In the genomic region with DNA sequence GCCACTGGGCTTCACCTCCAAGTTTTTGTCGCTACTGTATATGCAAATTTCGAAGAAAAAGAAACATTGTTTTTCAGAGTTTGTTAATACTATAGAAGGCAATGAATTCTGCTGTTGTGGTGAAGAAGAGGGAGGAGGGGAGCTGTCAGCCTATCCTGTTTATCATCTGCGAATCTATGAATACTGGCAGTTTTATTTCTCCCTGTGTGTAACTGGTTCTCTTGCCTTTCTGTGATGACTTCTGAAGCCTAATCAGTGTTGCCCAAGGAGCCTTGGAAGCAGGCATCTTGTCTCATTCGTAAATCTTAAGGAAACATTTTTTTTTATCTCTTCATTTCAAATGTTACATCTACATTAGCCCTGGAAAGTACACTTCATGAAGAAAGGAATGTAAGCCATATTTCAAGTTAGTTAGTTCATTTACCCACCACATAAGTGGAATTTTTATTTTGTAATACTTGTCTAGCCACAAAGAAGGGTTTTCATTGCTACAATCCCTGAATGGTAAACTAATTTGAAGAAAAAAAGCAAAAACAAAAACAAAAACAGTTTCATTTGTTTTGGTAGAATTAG, we compare ENCODE assay signal across 34 mouse cellular contexts.
"Had no signal": no experiment of that assay in that cellular context is flagged by ENCODE, and none has a peak within 500 bp of the region (broad histone marks: within the 10 kb centered on the region; RNA-seq: fewer than 3 reads in every experiment).

No protein-coding gene starts in this region.

- DNase-seq: heart, postnatal 10 days; heart, postnatal 14 days; heart, postnatal 36 days; heart, postnatal 4 days; kidney, adult 11 months; kidney, adult 18-20 months; kidney, adult 8-10 months; kidney, adult 9 months; kidney, postnatal 10 days; kidney, postnatal 14 days; kidney, postnatal 25 days; kidney, postnatal 36 days; kidney, postnatal 4 days; layer of hippocampus, adult 9-11 months; layer of hippocampus, postnatal 36 days had no signal

- H3K27me3 ChIP-seq: heart, embryonic 12.5 days; heart, embryonic 13.5 days; heart, embryonic 15.5 days; hindbrain, embryonic 12.5 days; hindbrain, embryonic 13.5 days; hindbrain, embryonic 15.5 days; intestine, embryonic 15.5 days; kidney, embryonic 15.5 days had no signal

- H3K4me1 ChIP-seq: heart, embryonic 10.5 days; heart, embryonic 12.5 days; heart, embryonic 13.5 days; heart, embryonic 15.5 days; hindbrain, embryonic 10.5 days; hindbrain, embryonic 12.5 days; hindbrain, embryonic 13.5 days; hindbrain, embryonic 15.5 days; intestine, embryonic 15.5 days had no signal

- H3K27ac ChIP-seq: heart, embryonic 10.5 days; heart, embryonic 13.5 days; heart, embryonic 15.5 days; hindbrain, embryonic 10.5 days; hindbrain, embryonic 12.5 days; hindbrain, embryonic 13.5 days; hindbrain, embryonic 14.5 days; hindbrain, embryonic 15.5 days; hindbrain, postnatal 0 days; intestine, embryonic 15.5 days; kidney, embryonic 15.5 days; layer of hippocampus, adult 2 months; left cerebral cortex, adult 2 months had no signal

- ATAC-seq: hindbrain, embryonic 16.5 days; hindbrain, postnatal 0 days; inflammation-experienced regulatory T-cells, adult 6 months; intestine, embryonic 15.5 days; intestine, embryonic 16.5 days; intestine, postnatal 0 days had no signal

- H3K36me3 ChIP-seq: heart, embryonic 10.5 days; heart, embryonic 12.5 days; heart, embryonic 13.5 days; heart, embryonic 15.5 days; hindbrain, embryonic 10.5 days; hindbrain, embryonic 12.5 days; hindbrain, embryonic 13.5 days; hindbrain, embryonic 15.5 days; intestine, embryonic 15.5 days; kidney, embryonic 15.5 days had no signal

- H3K4me2 ChIP-seq: heart, embryonic 11.5 days; heart, embryonic 12.5 days; heart, embryonic 13.5 days; heart, embryonic 15.5 days; hindbrain, embryonic 12.5 days; hindbrain, embryonic 13.5 days; hindbrain, embryonic 14.5 days; hindbrain, embryonic 15.5 days; intestine, embryonic 15.5 days; kidney, embryonic 15.5 days had no signal

- H3K4me3 ChIP-seq: heart, embryonic 10.5 days; heart, embryonic 12.5 days; heart, embryonic 13.5 days; heart, embryonic 15.5 days; hindbrain, embryonic 10.5 days; hindbrain, embryonic 12.5 days; hindbrain, embryonic 13.5 days; hindbrain, embryonic 15.5 days; intestine, embryonic 15.5 days; kidney, embryonic 15.5 days; layer of hippocampus, adult 2 months; left cerebral cortex, adult 2 months had no signal

- H3K9ac ChIP-seq: heart, embryonic 12.5 days; heart, embryonic 13.5 days; heart, embryonic 15.5 days; hindbrain, embryonic 12.5 days; hindbrain, embryonic 13.5 days; hindbrain, embryonic 14.5 days; hindbrain, embryonic 15.5 days; intestine, embryonic 15.5 days; kidney, embryonic 15.5 days had no signal

- H3K9me3 ChIP-seq: heart, embryonic 10.5 days; heart, embryonic 12.5 days; heart, embryonic 13.5 days; heart, embryonic 15.5 days; hindbrain, embryonic 10.5 days; hindbrain, embryonic 12.5 days; hindbrain, embryonic 13.5 days; hindbrain, embryonic 15.5 days; intestine, embryonic 15.5 days; kidney, embryonic 15.5 days had no signal
